Mouse (Mus musculus) subcutaneous adipose tissue, adult 2 months (tissue): ENCODE results near the gene Gm16442. TPM values are rescaled to one million over a fixed set of nuclear protein-coding genes. Genes with fewer than 3 reads are reported as not detected.

Experiments used
- polyA plus RNA-seq: library from polyadenylated mRNA; depleted of rRNA; stranded (reverse); fragments of >200 nt; gene quantifications from 2 replicates; pipeline ENCODE4 v1.2.3, GENCODE M21; 2012; ENCODE audit warnings: low replicate concordance; rRNA removed

The Gm16442 gene
- polyA plus RNA-seq = not detected in 2 replicates

DNA sequence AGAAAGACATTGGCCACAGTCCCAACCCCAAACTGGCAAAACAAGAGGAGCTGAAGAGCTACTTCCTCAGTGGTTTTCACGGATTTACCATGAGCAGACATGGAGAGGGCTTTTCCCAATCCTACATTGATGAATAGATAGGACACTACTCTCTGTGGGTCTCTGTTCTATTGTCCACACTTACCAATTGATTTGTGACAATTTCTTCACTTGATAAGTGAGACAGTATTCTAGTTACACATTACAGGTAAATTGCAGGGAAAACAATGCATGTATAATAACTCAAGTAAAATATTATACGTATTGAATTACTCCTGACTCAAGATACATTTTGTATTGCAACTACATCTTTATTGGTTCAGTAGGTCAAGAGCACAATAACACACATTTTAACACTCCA, at the start of gene Gm16442:
Gene Gm16442, minus strand, starts transcription at position 101 of the 400 bp plus-strand sequence.

DNA sequence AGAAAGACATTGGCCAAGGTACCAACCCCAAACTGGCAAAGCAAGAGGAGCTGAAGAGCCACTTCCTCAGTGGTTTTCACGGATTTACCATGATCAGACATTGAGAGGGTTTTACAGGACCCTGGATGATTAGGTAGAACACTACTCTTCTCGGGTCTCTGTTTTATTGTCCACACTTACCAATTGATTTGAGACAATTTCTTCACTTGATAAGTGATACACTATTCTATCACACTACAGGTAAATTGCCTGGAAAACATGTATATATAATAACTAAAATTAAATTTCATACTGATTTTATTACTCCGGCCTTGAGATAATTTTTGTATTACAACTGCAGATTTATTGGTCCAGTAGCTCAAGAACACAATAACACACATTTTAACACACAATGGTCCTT, 45.9 kb upstream of the Gm16442 start, which contains the start of gene Vmn1r94:
Gene Vmn1r94, minus strand, starts transcription at position 101 of the 400 bp plus-strand sequence.

DNA sequence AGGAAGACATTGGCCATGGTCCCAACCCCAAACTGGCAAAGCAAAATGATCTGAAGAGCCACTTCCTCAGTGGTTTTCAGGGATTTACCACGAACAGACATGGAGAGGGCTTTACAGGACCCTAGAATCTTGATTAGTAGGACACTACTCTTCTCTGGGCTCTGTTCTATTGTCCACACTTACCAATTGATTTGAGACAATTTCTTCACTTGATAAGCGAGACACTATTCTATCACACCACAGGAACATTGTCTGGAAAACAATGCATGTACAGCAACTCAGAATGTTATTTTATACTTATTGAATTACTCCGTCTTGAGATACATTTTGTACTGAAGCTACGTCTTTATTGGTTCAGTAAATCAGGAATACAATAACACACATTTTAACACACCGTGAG, 16.6 kb upstream of the Gm16442 start, which contains the start of gene Vmn1r93:
Gene Vmn1r93, minus strand, starts transcription at position 101 of the 400 bp plus-strand sequence.

DNA sequence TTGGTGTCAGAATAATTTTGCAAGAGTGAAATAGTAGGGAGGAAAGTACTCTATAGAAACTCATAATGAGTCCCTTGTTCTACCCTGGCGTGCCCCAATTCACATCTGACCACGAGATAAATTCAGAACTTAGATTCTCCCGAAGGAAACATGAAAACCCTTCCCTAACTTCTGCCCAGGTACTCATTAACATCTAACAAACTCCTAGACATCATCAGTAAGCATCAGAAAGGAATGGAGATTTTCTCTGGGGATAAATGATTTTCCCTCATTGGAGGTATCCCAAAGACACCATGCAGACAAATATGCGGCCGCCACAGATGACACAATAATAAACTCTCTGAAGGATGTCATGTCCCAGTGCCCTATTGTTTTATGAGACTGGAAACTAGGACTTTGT, 23.0 kb downstream of the Gm16442 start, which contains the start of gene Vmn1r91:
Gene Vmn1r91, plus strand, starts transcription at position 301 of the 400 bp plus-strand sequence.

Other genes with a start within 250 kb of the Gm16442 start
- 0.04 and 0.23 TPM in 2 replicates for gene Ceacam19, start 234.6 kb downstream of the Gm16442 start, polyA plus RNA-seq
- gene Pvr, start 201.4 kb downstream of the Gm16442 start, polyA plus RNA-seq = 22.2 and 29.8 TPM in 2 replicates
- gene Igsf23, start 171.8 kb downstream of the Gm16442 start, polyA plus RNA-seq = 0.07 and 0.10 TPM in 2 replicates
- gene Ceacam20, start 157.2 kb downstream of the Gm16442 start, polyA plus RNA-seq = not detected in 2 replicates
- not detected in 2 replicates for gene Nlrp9b, start 131.1 kb downstream of the Gm16442 start, polyA plus RNA-seq
- not detected in 2 replicates for gene Vmn1r91, start 22.9 kb downstream of the Gm16442 start, polyA plus RNA-seq
- not detected in 2 replicates for gene Vmn1r93, start 16.5 kb upstream of the Gm16442 start, polyA plus RNA-seq
- gene Vmn1r94, start 45.8 kb upstream of the Gm16442 start, polyA plus RNA-seq = not detected in 2 replicates
- gene Vmn1r95, start 71.1 kb upstream of the Gm16442 start, polyA plus RNA-seq = not detected in 2 replicates
- gene Gm6164, start 83.0 kb upstream of the Gm16442 start, polyA plus RNA-seq = not detected in 2 replicates
- not detected in 2 replicates for gene Gm4498, start 111.2 kb upstream of the Gm16442 start, polyA plus RNA-seq
- gene Gm5890, start 140.3 kb upstream of the Gm16442 start, polyA plus RNA-seq = not detected in 2 replicates
- gene Gm4133, start 211.5 kb upstream of the Gm16442 start, polyA plus RNA-seq = not detected in 2 replicates